Mouse (Mus musculus) kidney, postnatal 0 days (tissue): ENCODE results near the gene Uimc1. TPM values are rescaled to one million over a fixed set of nuclear protein-coding genes. Genes with fewer than 3 reads are reported as not detected.
"Not testable (repeated sequence)": the region's sequence is repeated elsewhere in the genome, so short reads cannot be mapped to it uniquely, and the experiment has no call there.

Source experiments
- ATAC-seq: fragments of 200-750 bp; cut with Nextera tagmentation; replicated peaks from 2 replicates; pipeline ENCODE4 v1.8.0; 2017; ENCODE audit warnings: low read depth, moderate number of reproducible peaks, moderate TSS enrichment, moderate library complexity; ENCODE audit not compliant: low FRiP score
- DNase-seq: peaks from one replicate; pipeline ENCODE4 v3.0.0-alpha.2; 2016; ENCODE audit warnings: low spot score
- H3K27ac ChIP-seq: fragments of 300-500 bp; sonication (generic); 2 replicates; pipeline ENCODE4 v1.5.1; 2014; ENCODE audit warnings: mild to moderate bottlenecking
- H3K27me3 ChIP-seq: fragments of 300-500 bp; sonication (generic); 2 replicates; pipeline ENCODE4 v1.6.1; 2014; ENCODE audit warnings: low read length, mixed read lengths; ENCODE audit not compliant: insufficient read depth
- H3K36me3 ChIP-seq: fragments of 300-500 bp; sonication (generic); 2 replicates; pipeline ENCODE4 v1.6.1; 2014; ENCODE audit warnings: low read length, mixed read lengths; ENCODE audit not compliant: insufficient read depth
- H3K4me1 ChIP-seq: fragments of 300-500 bp; sonication (generic); replicated peaks from 2 replicates; pipeline ENCODE4 v1.6.1; 2014; ENCODE audit warnings: antibody characterized with exemption, low read length, mixed read lengths; ENCODE audit not compliant: insufficient read depth
- H3K4me2 ChIP-seq: fragments of 300-500 bp; sonication (generic); 2 replicates; pipeline ENCODE4 v1.6.1; 2014; ENCODE audit warnings: mild to moderate bottlenecking, low read length, moderate library complexity, mixed read lengths
- H3K4me3 ChIP-seq: fragments of 300-500 bp; sonication (generic); replicated peaks from 2 replicates; pipeline ENCODE4 v1.5.1; 2014; ENCODE audit warnings: low read depth, low read length
- H3K9ac ChIP-seq: fragments of 300-500 bp; sonication (generic); 2 replicates; pipeline ENCODE4 v1.6.1; 2014; ENCODE audit warnings: low read depth, low read length
- H3K9me3 ChIP-seq: fragments of 300-500 bp; sonication (generic); replicated peaks from 2 replicates; pipeline ENCODE4 v1.6.1; 2016; ENCODE audit warnings: low read length, inconsistent platforms, mixed read lengths
- CTCF ChIP-seq: IDR thresholded peaks from 2 replicates; pipeline ENCODE4 v1.5.1; 2016; ENCODE audit warnings: antibody characterized with exemption, low read depth, mild to moderate bottlenecking, moderate library complexity
- WGBS: fragments of 180-500 bp; shearing (Covaris S2); extraction: QIAGEN DNeasy Blood & Tissue Kit; methylation state at CpG from one replicate; pipeline ENCODE4 v1.1.7; 2014; 5-methylcytosine and 5-hydroxymethylcytosine counted together
- polyA plus RNA-seq: library from polyadenylated mRNA; unstranded; fragments of >200 nt; fragmentation: Nextera tagmentation; extraction: Ambion mirVana; gene quantifications from 2 replicates; pipeline ENCODE4 v1.2.1, GENCODE M21; 2015

The Uimc1 gene
- polyA plus RNA-seq, 1 experiment from 2014 or later: 27.9 TPM

GRCm38 (mm10) chr13:55101627-55102026 is 1.5 kb upstream of the Uimc1 start:
- WGBS: 92% methylated on average over 11 of the region's 11 CpGs
- H3K27me3 ChIP-seq: no peaks in the 10 kb centered on the region

GRCm38 (mm10) chr13:55099066-55099725 is 904 bp downstream of the Uimc1 start:
- no peaks in the 10 kb centered on the region for H3K4me1 ChIP-seq
- peak overlapping the region; percentile 90; the same call in 1 of the 2 replicates for H3K27ac ChIP-seq
- ATAC-seq (peak; percentile 8; the same call in 1 of the 2 replicates), DNase-seq (peak; percentile 11)
- peak overlapping the region; percentile 92 for H3K9ac ChIP-seq
- H3K4me3 ChIP-seq: peak overlapping the region; percentile 75
- H3K27me3 ChIP-seq: no peaks in the 10 kb centered on the region
- no peaks in the 10 kb centered on the region for H3K9me3 ChIP-seq
- WGBS: 30% methylated on average over 20 of the region's 20 CpGs
- H3K36me3 ChIP-seq: no peaks in the 10 kb centered on the region
- TF ChIP-seq CTCF: no peak
- peak overlapping the region; percentile 56 for H3K4me2 ChIP-seq

More at GRCm38 (mm10) chr13:55101627-55102026, 1.5 kb upstream of the Uimc1 start:
- H3K9me3 ChIP-seq: no peaks in the 10 kb centered on the region
- H3K27ac ChIP-seq: no peak overlapping the region
- no peak overlapping the region for H3K4me3 ChIP-seq
- no peak for DNase-seq
- no peak overlapping the region for H3K4me2 ChIP-seq
- H3K4me1 ChIP-seq: peaks cover 7% of the 10 kb centered on the region
- ATAC-seq: no peak
- H3K36me3 ChIP-seq: no peaks in the 10 kb centered on the region
- no peak for TF ChIP-seq CTCF
- no peak overlapping the region for H3K9ac ChIP-seq

- DNase-seq, H3K27ac ChIP-seq, H3K4me1 ChIP-seq, ATAC-seq, H3K9me3 ChIP-seq, H3K4me2 ChIP-seq, H3K27me3 ChIP-seq, H3K36me3 ChIP-seq, H3K9ac ChIP-seq, H3K4me3 ChIP-seq: not testable (repeated sequence)
- TF ChIP-seq CTCF: peak; percentile 35; the same call in 1 of the 2 replicates
- 85% methylated on average over 3 of the region's 3 CpGs for WGBS
These were observed 2.3 kb downstream of the Uimc1 start for GRCm38 (mm10) chr13:55097841-55098240.

GRCm38 (mm10) chr13:55092588-55092987 is 7.5 kb downstream of the Uimc1 start:
- H3K27ac ChIP-seq: no peak overlapping the region
- ATAC-seq (no peak), DNase-seq (no peak)
- no peak overlapping the region for H3K4me3 ChIP-seq
- H3K9ac ChIP-seq: no peak overlapping the region
- no peaks in the 10 kb centered on the region for H3K4me1 ChIP-seq
- H3K9me3 ChIP-seq: no peaks in the 10 kb centered on the region
- no peak for TF ChIP-seq CTCF
- H3K27me3 ChIP-seq: no peaks in the 10 kb centered on the region
- no peaks in the 10 kb centered on the region; the same call in 1 of the 2 replicates for H3K36me3 ChIP-seq
- no peak overlapping the region for H3K4me2 ChIP-seq
- WGBS: 82% methylated on average over 4 of the region's 4 CpGs

GRCm38 (mm10) chr13:55075597-55075996 is 24.5 kb downstream of the Uimc1 start:
- no peaks in the 10 kb centered on the region for H3K9me3 ChIP-seq
- 0 out of 2 replicates have a peak, but pooled peaks cover 6% of the 10 kb centered on the region for H3K36me3 ChIP-seq
- ATAC-seq: no peak
- no peaks in the 10 kb centered on the region for H3K4me1 ChIP-seq
- no peak overlapping the region for H3K4me3 ChIP-seq
- no peak for TF ChIP-seq CTCF
- no peak overlapping the region for H3K27ac ChIP-seq
- H3K4me2 ChIP-seq: no peak overlapping the region
- DNase-seq: no peak
- WGBS: 45% methylated on average over 5 of the region's 5 CpGs
- H3K27me3 ChIP-seq: no peaks in the 10 kb centered on the region
- no peak overlapping the region for H3K9ac ChIP-seq

- H3K27ac ChIP-seq: no peak overlapping the region
- 0 out of 2 replicates have a peak, but pooled peaks cover 6% of the 10 kb centered on the region for H3K36me3 ChIP-seq
- H3K27me3 ChIP-seq: no peaks in the 10 kb centered on the region
- no peak overlapping the region for H3K4me3 ChIP-seq
- ATAC-seq (no peak), DNase-seq (peak; percentile 79)
- no peaks in the 10 kb centered on the region for H3K9me3 ChIP-seq
- no peaks in the 10 kb centered on the region for H3K4me1 ChIP-seq
- 0% methylated on average over 3 of the region's 3 CpGs for WGBS
- H3K4me2 ChIP-seq: no peak overlapping the region
- peak; percentile 66 for TF ChIP-seq CTCF
- H3K9ac ChIP-seq: no peak overlapping the region
These were observed 28.8 kb downstream of the Uimc1 start for GRCm38 (mm10) chr13:55071322-55071721.

GRCm38 (mm10) chr13:55069719-55070118 is 30.4 kb downstream of the Uimc1 start:
- WGBS: 43% methylated on average over 7 of the region's 7 CpGs
- DNase-seq: no peak
- ATAC-seq: no peak
- H3K27ac ChIP-seq: no peak overlapping the region
- no peaks in the 10 kb centered on the region for H3K36me3 ChIP-seq
- H3K9me3 ChIP-seq: no peaks in the 10 kb centered on the region
- H3K4me2 ChIP-seq: no peak overlapping the region
- TF ChIP-seq CTCF: no peak
- H3K27me3 ChIP-seq: no peaks in the 10 kb centered on the region
- no peak overlapping the region for H3K4me3 ChIP-seq
- no peak overlapping the region for H3K9ac ChIP-seq
- H3K4me1 ChIP-seq: no peaks in the 10 kb centered on the region
